Mouse (Mus musculus): ENCODE data around the gene Myo9b.

GRCm38 (mm10) chr8:71351117-71351516, 78.6 kb downstream of the Myo9b start:
- no peak for TF ChIP-seq GATA1 (IDR thresholded peaks at IDR 0.05; ENCODE audit: borderline replicate concordance, low read length)
- TF ChIP-seq FLI1 (IDR thresholded peaks at IDR 0.05; ENCODE audit: low read length): no peak

Data from megakaryocyte, embryonic 14.5 days (primary cell).